Mouse (Mus musculus) heart, embryonic 15.5 days (tissue): ENCODE measurements around the gene C530008M17Rik. TPM values are rescaled to one million over a fixed set of nuclear protein-coding genes. Genes with fewer than 3 reads are reported as not detected.

Experiments used
- ATAC-seq: fragments of 200-750 bp; cut with Nextera tagmentation; replicated peaks from 2 replicates; pipeline ENCODE4 v1.8.0; 2017; ENCODE audit warnings: low read depth, moderate TSS enrichment; ENCODE audit not compliant: insufficient number of reproducible peaks, insufficient read depth, low FRiP score
- H3K27ac ChIP-seq: fragments of 300-500 bp; sonication (generic); 2 replicates; pipeline ENCODE4 v1.5.1; 2015; ENCODE audit warnings: mild to moderate bottlenecking, inconsistent platforms
- H3K27me3 ChIP-seq: fragments of 300-500 bp; sonication (generic); 2 replicates; pipeline ENCODE4 v1.6.1; 2015; ENCODE audit warnings: inconsistent platforms
- H3K36me3 ChIP-seq: fragments of 300-500 bp; sonication (generic); 2 replicates; pipeline ENCODE4 v1.6.1; 2015; ENCODE audit warnings: mild to moderate bottlenecking, inconsistent platforms
- H3K4me1 ChIP-seq: fragments of 300-500 bp; sonication (generic); replicated peaks from 2 replicates; pipeline ENCODE4 v1.6.1; 2015; ENCODE audit warnings: inconsistent platforms
- H3K4me2 ChIP-seq: fragments of 300-500 bp; sonication (generic); 2 replicates; pipeline ENCODE4 v1.6.1; 2015; ENCODE audit warnings: inconsistent platforms, mild to moderate bottlenecking, moderate library complexity
- H3K4me3 ChIP-seq: fragments of 300-500 bp; sonication (generic); 2 replicates; pipeline ENCODE4 v1.5.1; 2015; ENCODE audit warnings: mild to moderate bottlenecking, inconsistent platforms
- H3K9ac ChIP-seq: fragments of 300-500 bp; sonication (generic); 2 replicates; pipeline ENCODE4 v1.6.1; 2015; ENCODE audit warnings: mild to moderate bottlenecking, inconsistent platforms
- H3K9me3 ChIP-seq: fragments of 300-500 bp; sonication (generic); replicated peaks from 2 replicates; pipeline ENCODE4 v1.6.1; 2016; ENCODE audit warnings: inconsistent platforms
- whole genome bisulfite sequencing: fragments of 180-500 bp; shearing (Covaris S2); methylation state at CpG from one replicate; pipeline ENCODE4 v1.1.7; 2015; ENCODE audit warnings: mixed read lengths; 5-methylcytosine and 5-hydroxymethylcytosine counted together
- polyA plus RNA-seq: library from polyadenylated mRNA; unstranded; fragments of >200 nt; fragmentation: Nextera tagmentation; extraction: Ambion mirVana; gene quantifications from 2 replicates; pipeline ENCODE4 v1.2.1, GENCODE M21; 2015

Gene C530008M17Rik
- polyA plus RNA-seq, 1 experiment from 2014 or later: 32.4 TPM

GRCm38 (mm10) chr5:76666026-76666756, 9.9 kb downstream of the C530008M17Rik start:
- Histone ChIP-seq H3K9me3 (no peaks in the 10 kb centered on the region), H3K36me3 (no peaks in the 10 kb centered on the region), H3K9ac (no peak overlapping the region), H3K27me3 (no peaks in the 10 kb centered on the region), H3K4me2 (no peak overlapping the region), H3K4me1 (no peaks in the 10 kb centered on the region), H3K4me3 (no peak overlapping the region), H3K27ac (no peak overlapping the region)
- ATAC-seq: no peak
- 85% methylated on average over 6 of the region's 6 CpGs for WGBS

DNA sequence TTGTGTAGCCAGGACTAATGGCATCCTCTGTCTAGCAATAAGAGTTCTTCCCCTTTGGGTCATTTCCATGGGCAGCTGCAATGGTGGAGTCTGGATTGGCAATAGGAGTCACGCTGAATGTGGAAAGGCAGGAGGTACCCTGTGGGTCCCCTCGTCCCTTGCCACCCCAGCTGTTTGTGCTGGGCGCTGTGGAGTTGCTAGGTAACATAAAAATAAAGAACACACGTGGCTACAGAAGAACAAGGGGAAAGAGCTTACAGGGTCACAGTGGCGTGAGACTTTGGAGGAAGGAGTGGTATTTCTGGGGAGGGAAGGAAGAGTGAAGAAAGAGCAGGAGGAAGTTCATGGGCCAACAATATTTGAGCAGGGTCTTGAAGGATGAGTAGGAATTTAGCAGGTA, 11.8 kb downstream of the C530008M17Rik start:
- Histone ChIP-seq H3K27ac (no peak overlapping the region), H3K4me3 (no peak overlapping the region), H3K9me3 (no peaks in the 10 kb centered on the region), H3K36me3 (no peaks in the 10 kb centered on the region), H3K27me3 (no peaks in the 10 kb centered on the region), H3K9ac (no peak overlapping the region), H3K4me2 (no peak overlapping the region), H3K4me1 (no peaks in the 10 kb centered on the region)
- 65% methylated on average over 5 of the region's 5 CpGs for WGBS
- ATAC-seq: no peak

DNA sequence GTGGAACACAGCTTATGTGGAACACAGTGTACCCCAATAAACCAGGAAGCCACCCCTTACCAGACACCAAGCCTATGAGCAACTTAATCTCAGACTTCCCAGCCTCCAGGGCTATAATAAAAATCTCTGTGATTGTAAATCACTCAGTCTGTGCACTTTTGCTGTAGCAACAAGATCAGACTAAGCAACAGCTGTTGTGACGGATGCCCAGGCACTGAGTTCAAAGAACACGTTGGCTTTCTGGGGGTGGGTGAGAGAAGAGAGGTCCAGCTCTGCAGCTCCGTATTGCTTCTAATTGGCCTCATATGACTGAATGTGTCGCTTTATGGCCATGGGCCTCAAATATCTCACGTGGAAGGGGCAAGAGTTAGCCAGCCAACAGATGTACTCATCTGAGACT, 12.2 kb downstream of the C530008M17Rik start:
- no peak for ATAC-seq
- Histone ChIP-seq H3K9ac (no peak overlapping the region), H3K4me2 (no peak overlapping the region), H3K36me3 (no peaks in the 10 kb centered on the region), H3K4me1 (no peaks in the 10 kb centered on the region), H3K27me3 (no peaks in the 10 kb centered on the region), H3K9me3 (no peaks in the 10 kb centered on the region), H3K27ac (no peak overlapping the region), H3K4me3 (no peak overlapping the region)
- WGBS: 86% methylated on average over 5 of the region's 5 CpGs

GRCm38 (mm10) chr5:76670183-76670582, 13.9 kb downstream of the C530008M17Rik start:
- Histone ChIP-seq H3K9me3 (no peaks in the 10 kb centered on the region), H3K4me3 (no peak overlapping the region), H3K27ac (no peak overlapping the region), H3K36me3 (no peaks in the 10 kb centered on the region), H3K27me3 (no peaks in the 10 kb centered on the region), H3K9ac (no peak overlapping the region), H3K4me1 (no peaks in the 10 kb centered on the region), H3K4me2 (no peak overlapping the region)
- ATAC-seq: no peak
- 84% methylated on average over 10 of the region's 10 CpGs for WGBS

DNA sequence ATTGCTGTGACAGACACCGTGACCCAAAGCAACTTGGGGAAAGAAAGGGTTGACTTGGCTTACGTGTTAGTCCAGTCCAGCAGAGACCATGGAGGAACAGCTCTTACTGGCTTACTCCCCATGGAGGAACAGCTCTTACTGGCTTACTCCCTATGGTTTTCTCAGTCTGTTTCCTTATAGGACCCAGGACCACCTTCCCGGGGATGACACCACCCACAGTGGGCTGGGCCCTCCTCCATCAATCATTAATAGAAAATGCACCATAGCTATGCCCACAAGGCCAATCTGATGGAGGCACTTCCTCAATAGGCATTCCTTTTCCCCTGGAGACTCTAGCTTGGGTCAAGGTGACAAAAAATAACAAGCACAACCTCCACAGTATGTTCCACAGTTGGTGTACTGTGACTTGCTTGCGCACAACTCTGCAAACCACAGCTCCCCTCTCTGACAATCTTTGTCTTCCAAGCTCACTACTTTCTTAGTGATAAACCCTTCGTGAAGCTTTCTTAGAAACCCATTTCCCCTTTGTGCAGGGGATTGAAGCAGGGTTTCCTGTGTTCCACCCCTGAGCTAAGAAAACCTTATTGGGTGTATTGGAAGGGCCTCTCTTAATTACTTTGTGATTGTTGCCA, 17.8 kb downstream of the C530008M17Rik start:
- 91% methylated on average over 5 of the region's 5 CpGs for WGBS
- no peaks in the 10 kb centered on the region for H3K36me3 ChIP-seq
- H3K4me2 ChIP-seq: no peak overlapping the region
- H3K4me1 ChIP-seq: no peaks in the 10 kb centered on the region
- H3K27ac ChIP-seq: no peak overlapping the region
- H3K27me3 ChIP-seq: no peaks in the 10 kb centered on the region
- no peaks in the 10 kb centered on the region for H3K9me3 ChIP-seq
- ATAC-seq: no peak
- no peak overlapping the region for H3K4me3 ChIP-seq
- H3K9ac ChIP-seq: no peak overlapping the region

- no peak for ATAC-seq
- no peak overlapping the region for H3K9ac ChIP-seq
- H3K4me1 ChIP-seq: no peaks in the 10 kb centered on the region
- no peaks in the 10 kb centered on the region for H3K27me3 ChIP-seq
- H3K4me2 ChIP-seq: no peak overlapping the region
- H3K27ac ChIP-seq: no peak overlapping the region
- no peak overlapping the region for H3K4me3 ChIP-seq
- no peaks in the 10 kb centered on the region for H3K36me3 ChIP-seq
- H3K9me3 ChIP-seq: no peaks in the 10 kb centered on the region
- WGBS: 55% methylated on average over 4 of the region's 4 CpGs
Measured at GRCm38 (mm10) chr5:76675369-76675768, 19.1 kb downstream of the C530008M17Rik start.

DNA sequence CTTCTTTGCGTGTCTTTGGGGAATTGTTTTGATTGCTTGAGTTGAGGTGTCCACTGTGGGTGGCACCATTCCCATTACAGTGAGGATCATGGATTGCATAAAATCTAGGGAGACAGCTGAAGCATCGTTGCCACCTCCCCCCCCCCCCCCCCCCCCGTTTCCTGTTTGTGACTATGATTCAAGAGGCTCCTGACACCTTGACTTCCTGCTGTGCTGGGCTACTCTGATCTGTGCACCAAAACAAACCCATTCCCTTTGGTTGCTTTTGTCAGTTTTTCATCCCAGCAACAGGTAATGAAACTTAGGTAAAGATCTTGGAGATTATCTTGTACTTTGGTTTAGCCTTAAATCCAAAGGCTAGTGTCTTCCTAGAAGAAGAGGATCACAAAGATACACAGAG, 24.6 kb downstream of the C530008M17Rik start:
- no peaks in the 10 kb centered on the region for H3K9me3 ChIP-seq
- H3K27me3 ChIP-seq: no peaks in the 10 kb centered on the region
- H3K27ac ChIP-seq: no peak overlapping the region
- no peak overlapping the region for H3K9ac ChIP-seq
- no peak for ATAC-seq
- H3K4me3 ChIP-seq: no peak overlapping the region
- 61% methylated on average over 2 of the region's 3 CpGs for WGBS
- no peaks in the 10 kb centered on the region for H3K36me3 ChIP-seq
- no peaks in the 10 kb centered on the region for H3K4me1 ChIP-seq
- H3K4me2 ChIP-seq: no peak overlapping the region

GRCm38 (mm10) chr5:76681895-76682656, 25.8 kb downstream of the C530008M17Rik start:
- no peaks in the 10 kb centered on the region for H3K4me1 ChIP-seq
- no peaks in the 10 kb centered on the region for H3K9me3 ChIP-seq
- H3K4me2 ChIP-seq: no peak overlapping the region
- no peaks in the 10 kb centered on the region for H3K36me3 ChIP-seq
- H3K27me3 ChIP-seq: no peaks in the 10 kb centered on the region
- no peak overlapping the region for H3K9ac ChIP-seq
- WGBS: 71% methylated on average over 4 of the region's 4 CpGs
- H3K4me3 ChIP-seq: no peak overlapping the region
- ATAC-seq: no peak
- H3K27ac ChIP-seq: no peak overlapping the region

DNA sequence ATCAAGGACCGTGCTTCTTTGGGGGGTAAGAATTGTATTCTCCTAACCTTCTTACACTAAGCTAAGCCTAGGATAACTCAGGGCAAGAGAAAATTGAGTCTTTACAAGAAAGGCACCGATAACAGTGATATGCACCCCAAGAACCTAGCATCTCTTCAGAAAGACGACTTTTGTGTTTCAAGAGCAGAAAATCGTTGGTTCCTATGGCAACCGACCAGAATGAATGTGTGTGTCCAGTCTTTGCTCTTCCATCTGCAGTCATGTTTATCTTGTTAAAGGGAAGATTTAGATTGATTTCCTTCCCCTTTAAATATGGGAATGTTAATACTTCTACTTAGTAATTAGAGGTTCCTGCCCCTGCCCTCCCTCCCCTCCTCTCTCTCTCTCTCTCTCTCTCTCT, 27.1 kb downstream of the C530008M17Rik start:
- Histone ChIP-seq H3K4me1 (no peaks in the 10 kb centered on the region), H3K36me3 (no peaks in the 10 kb centered on the region), H3K9me3 (no peaks in the 10 kb centered on the region), H3K4me3 (no peak overlapping the region), H3K9ac (no peak overlapping the region), H3K4me2 (no peak overlapping the region), H3K27me3 (no peaks in the 10 kb centered on the region), H3K27ac (no peak overlapping the region)
- WGBS: 75% methylated on average over 5 of the region's 5 CpGs
- no peak for ATAC-seq

DNA sequence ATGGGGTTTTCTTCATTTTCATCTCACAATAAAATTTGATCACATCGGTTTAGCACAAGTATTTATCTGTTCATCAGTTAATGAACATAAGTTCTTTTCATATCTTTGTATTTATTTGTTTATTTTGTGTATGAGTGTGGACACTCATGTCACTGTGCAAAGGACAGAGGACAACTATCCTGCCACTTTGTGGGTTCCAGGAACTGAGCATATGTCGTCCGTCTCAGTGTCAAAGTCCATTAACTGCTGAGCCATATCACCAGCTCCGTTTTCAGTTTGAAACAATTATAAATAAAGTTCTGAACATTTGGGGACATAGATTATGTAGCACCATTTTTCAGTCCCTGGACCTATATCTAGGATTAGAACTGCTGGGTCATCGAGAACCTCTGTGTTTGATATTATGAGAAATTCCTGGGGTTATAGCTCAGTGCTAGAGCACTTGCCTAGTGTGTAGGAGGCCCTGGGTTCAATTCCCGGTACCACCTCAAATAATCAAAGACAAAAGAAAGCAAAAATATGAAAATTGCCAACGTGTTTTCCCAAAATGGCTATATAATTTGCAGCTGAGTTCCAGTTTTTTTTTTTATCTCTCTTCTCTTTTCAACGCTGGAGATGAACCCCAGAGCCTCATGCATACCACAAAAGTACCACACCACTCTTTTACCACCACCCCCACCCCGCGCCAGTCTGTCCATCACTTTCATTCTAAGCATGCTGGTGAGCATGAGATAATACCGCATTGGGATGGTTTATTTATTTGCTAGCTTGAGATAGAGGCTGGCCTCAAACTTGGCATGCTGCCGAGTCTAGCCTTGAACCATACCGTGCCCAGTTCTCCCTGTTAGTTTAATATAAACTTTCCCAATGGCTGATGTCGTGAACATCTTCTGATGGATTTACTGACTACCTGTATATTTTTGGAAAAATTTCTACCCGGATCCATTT, 28.6 kb downstream of the C530008M17Rik start:
- no peaks in the 10 kb centered on the region for H3K4me1 ChIP-seq
- no peaks in the 10 kb centered on the region for H3K9me3 ChIP-seq
- H3K9ac ChIP-seq: no peak overlapping the region

More for the DNA sequence above, 28.6 kb downstream of the C530008M17Rik start:
- Histone ChIP-seq H3K27me3 (no peaks in the 10 kb centered on the region), H3K4me3 (no peak overlapping the region), H3K36me3 (no peaks in the 10 kb centered on the region), H3K4me2 (no peak overlapping the region), H3K27ac (no peak overlapping the region)
- no peak for ATAC-seq
- 79% methylated on average over 15 of the region's 15 CpGs for WGBS
